Mouse (Mus musculus): ENCODE data around the gene Cstad. TPM values are rescaled to one million over a fixed set of nuclear protein-coding genes. Genes with fewer than 3 reads are reported as not detected.

Gene Cstad
- 1 to 10 TPM; 5.0 to 5.9 TPM for total RNA-seq (2021)
- long read RNA-seq, experiment 1, partial matches to known transcripts, result 0 of 6 reads
- long read RNA-seq, experiment 1, other reads (novel, unspliced or antisense), result 3 of 6 reads
- long read RNA-seq, experiment 2, partial matches to known transcripts, result 0 of 7 reads
- long read RNA-seq, experiment 2, other reads (novel, unspliced or antisense), result 7 of 7 reads

DNA sequence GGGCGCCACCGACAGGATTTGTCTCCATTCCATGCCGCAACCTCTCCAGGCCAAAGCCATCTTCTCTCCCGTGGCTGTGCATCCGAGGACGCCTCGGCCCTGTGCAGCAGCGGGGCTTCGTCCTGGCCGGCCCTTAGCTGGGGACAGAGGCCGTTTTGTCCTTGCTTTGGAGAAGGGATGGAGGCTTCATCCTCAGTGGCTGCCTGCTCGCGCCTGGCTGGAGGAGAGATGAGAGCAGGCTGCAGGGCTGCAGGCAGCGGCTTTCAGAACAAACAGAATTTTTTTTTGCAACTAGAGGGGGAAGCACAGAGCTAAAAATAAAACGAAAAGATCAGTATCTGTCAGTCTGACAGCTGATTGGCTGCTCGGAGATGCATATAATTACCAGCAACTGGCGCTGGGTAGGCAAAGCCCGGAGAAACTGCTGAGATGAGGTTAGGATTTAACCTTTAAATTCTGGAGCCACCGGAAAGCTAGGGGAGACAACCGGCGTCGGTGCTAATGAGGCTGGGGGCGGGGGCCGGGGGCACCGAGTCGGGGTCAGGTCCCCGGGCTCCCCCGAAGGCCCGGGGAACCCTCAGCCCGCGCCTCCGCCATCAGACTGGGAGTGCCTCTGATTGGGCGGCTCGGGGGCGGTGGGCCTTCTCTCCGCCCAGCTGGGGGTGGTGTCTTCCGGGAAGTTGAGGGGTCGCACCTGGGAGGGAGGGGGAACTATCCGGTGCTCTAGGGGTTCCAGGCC, at the start of gene Cstad:
Cstad (plus strand) TSS at position 400 of the 739 bp plus-strand sequence.
- DNase-seq, result peak; percentile 69
- intact Hi-C loops (cut with DNase I; ENCODE audit: low total_unique reads), result loop anchor here (10.0 kb wide), 1 partner anchor 120 kb away; the partner anchor contains the start of gene Ier5l

DNA sequence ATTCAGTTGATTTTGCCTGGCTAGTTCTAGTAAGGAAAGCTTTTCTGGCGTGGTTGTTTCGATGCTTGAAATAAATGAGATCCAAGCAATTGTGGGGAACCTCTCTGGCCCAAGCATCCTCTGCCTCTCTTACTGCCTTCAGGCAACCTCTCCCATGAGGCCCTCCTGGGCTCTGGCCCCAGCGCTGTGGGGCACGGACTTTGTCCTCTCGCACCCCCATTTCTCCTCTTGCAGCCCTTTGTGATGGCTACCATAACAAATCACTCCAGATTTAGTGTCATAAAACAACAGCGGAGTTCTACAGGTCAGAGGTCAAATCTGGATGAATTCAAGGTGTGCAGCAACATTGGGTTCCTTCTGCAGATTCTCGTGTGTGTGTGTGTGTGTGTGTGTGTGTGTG, 49.1 kb upstream of the Cstad start:
- intact Hi-C loops (cut with DNase I; ENCODE audit: low total_unique reads), result no loop called here
- no peak for DNase-seq

DNA sequence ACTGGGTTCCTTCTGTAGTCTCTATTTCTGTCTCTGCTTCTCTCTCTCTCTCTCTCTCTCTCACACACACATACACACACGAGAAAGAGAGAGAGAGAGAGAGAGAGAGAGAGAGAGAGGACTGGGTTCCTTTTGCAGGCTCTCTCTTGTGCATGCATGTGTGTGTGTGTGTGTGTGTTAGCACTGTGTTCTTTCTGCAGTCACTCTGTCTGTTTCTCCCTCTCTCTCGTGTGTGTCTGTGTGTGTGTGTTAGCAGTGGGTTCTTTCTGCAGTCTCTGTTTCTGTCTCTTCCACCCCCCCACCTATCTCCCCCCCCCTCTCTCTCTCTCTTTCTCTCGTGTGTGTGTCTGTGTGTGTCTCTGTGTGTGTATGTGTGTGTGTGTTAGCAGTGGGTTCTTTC, 48.6 kb upstream of the Cstad start:
- no peak for DNase-seq
- intact Hi-C loops (cut with DNase I; ENCODE audit: low total_unique reads), result no loop called here

DNA sequence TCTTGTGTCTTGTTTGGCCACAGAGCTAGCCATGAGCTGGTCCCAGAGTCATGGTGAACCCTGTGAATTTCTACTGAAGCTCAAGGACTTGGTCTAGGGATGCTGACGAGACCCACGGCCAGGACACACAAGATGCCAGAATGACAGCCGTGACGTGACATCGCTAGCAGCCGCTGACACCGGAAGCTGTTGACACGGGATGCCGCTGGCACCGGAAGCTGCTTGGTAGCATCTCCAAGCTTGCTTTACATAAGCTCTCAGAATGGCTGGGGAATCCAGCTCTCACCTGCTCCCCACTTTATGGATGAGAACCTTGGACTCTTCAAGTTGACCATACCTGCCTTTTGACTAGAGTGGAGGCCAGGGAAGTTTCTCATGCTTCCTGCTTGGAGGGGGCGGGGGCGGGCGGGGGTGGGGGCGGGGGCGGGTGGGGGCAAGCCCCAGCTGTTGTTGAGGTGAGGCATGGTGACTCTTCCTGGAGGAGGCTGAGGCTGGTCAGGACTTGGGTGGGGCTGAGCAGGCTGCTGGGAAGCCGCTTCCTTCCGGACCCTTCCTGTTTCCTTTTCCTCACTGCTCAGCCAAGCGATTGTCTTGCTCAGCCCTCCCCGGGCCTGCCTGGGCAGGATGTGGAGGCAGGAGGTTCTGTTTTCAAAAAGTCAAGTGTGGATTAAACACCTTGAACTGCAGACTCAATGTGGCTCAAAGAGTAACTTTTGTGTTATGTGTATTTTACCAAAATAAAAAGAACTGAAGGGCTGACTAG, 47.2 kb upstream of the Cstad start:
- intact Hi-C loops (cut with DNase I; ENCODE audit: low total_unique reads), result no loop called here
- DNase-seq, result peak; percentile 49

DNA sequence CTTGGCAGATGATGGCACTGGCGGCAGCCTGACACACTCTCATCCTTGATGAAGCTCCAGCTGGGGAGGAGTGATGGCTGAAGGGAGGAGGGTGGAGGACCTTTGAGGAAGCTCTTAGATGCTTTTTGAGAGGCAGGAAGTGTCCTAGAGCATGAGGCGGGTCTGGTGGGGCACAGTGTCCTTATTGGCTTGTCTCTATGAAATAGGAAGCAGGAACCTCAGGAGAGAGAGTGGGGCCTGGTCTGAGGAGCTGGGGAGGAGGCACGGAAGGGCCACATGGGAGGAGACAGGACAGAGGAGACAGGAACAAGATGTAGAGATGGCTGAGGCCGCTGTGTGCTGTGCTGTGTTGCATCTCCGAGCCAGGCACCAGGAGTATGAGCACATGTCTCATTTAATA, 43.3 kb upstream of the Cstad start:
- intact Hi-C loops (cut with DNase I; ENCODE audit: low total_unique reads), result no loop called here
- DNase-seq, result no peak

DNA sequence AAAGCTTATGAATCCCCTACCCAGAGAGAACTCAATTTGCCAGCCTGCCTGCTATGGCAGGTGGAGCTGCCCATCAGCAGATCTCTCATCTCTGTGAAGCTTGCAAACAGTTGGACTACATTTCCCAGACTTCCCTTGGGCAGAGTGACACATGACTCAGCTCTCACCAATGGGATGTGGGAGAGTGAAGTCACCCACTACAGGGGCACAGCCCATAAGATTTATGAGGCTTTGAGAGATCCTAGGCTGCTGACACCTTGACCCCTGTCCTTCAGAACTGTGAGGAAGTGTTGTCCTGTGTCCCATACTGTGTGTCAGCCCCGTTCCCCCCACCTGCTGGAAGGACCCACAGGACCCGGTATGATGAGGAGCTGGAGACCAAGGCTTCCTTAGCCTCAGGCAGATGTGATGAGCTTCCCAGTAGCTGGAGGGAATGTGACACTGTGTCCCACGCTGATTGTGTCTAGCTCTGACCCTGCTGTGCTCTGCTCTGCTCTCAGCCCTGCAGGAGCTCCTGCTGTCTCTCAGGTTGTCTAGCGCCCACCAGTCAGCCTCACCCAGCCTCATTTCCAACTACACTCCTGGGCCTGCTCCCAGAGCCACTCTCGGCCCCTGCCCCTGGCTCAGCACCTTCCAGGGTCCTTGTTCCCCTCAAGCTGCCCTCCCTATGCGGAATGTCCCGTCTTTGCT, 40.8 kb upstream of the Cstad start:
- peak; percentile 38 for DNase-seq
- intact Hi-C loops (cut with DNase I; ENCODE audit: low total_unique reads), result no loop called here

DNA sequence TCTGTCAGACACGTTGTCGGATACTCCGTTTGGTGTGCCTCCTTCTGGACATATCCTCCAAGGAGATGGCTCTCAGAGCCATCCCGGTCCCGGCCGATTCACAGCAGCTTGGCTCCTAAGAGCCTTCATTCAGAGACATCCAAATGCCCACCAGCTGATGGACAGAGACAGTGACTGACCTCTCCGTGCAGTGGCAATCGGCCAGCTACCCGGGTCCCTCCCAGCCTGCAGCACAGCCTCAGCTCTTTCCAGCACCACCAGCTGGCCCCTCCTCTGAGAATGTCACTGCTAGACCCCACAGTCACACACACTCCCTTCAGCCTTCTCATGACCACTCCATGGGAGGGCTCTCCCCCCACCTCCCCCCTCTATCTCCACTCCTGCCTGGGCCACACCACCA, 39.6 kb upstream of the Cstad start:
- intact Hi-C loops (cut with DNase I; ENCODE audit: low total_unique reads), result no loop called here
- no peak for DNase-seq

DNA sequence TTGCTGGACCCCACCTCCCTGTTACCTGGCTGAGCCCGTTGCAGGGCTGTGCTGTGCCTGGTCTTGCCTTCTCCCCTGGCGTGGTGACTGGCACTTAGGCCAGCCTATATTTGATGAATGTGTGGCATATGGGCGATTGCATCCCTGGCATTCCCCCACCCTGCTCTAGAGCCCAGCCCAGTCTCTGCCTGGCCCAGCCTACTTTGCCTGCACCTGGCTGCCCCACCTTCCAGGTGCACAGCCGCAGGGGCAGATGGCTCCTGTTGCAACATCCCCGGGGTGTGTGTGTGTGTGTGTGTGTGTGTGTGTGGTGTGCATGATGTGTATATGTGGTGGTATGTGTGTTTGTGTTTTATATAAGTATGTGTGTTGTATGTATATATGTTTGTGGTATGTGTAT, 38.3 kb upstream of the Cstad start:
- intact Hi-C loops (cut with DNase I; ENCODE audit: low total_unique reads), result no loop called here

DNA sequence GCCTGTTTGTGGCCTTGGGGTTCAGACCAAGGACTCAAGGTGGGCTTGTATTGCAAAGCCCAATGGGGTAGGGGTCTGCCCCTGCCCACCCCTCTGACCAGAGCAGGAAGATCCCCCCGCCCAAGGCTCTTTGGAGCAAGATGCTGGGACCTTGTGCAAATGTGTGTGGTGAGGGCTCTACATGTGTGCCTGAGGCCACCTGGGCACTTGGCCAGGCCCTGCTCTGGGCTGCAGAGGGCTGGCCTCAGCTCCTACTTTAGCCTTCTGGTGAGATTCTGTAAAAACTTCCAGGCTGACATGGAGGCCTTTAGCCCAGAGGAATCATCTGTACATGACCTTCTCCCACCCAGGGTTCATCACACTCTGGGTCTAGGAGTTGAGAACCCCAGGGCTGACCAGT, 35.3 kb upstream of the Cstad start:
- no peak for DNase-seq
- intact Hi-C loops (cut with DNase I; ENCODE audit: low total_unique reads), result no loop called here

More for the DNA sequence above, 38.3 kb upstream of the Cstad start:
- DNase-seq, result no peak

DNA sequence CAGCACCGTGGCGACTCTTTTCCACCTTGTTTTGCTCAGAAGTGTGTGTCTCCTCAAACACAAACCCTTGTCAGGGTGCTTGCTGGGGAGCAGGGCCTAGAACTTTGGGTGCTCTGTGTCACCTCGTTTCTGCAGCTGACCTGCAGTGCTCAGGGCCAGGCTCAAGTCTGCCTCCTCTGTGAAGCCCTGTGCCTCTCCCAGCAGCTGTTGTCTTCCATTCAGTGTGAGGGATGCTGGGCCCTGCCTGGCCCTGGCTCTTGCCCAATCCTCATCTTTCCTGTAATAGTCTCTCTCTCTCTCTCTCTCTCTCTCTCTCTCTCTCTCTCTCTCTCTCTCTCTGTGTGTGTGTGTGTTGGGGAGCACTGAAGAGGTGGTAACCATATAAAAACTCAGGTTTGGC, 32.3 kb upstream of the Cstad start:
- DNase-seq, result no peak
- intact Hi-C loops (cut with DNase I; ENCODE audit: low total_unique reads), result no loop called here

DNA sequence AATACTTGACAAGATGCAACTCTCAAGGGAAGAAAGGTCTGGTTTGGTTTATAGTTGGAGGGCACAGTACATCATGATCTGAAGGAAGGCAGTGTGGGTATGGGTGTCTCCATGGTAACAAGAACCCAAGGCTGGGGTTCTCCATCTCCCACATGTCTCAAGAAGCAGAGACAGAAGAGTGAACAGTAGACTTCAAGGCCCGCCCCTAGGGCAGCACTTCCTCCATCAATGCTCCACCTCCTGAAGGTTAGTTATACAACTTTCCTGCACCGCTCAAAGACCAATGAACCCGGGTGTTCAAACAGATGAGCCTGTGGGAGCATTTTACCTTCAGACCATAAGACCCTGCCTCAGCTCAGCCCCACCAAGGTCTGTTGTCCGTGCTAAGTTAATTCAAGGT, 23.2 kb upstream of the Cstad start:
- intact Hi-C loops (cut with DNase I; ENCODE audit: low total_unique reads), result no loop called here
- DNase-seq, result no peak

DNA sequence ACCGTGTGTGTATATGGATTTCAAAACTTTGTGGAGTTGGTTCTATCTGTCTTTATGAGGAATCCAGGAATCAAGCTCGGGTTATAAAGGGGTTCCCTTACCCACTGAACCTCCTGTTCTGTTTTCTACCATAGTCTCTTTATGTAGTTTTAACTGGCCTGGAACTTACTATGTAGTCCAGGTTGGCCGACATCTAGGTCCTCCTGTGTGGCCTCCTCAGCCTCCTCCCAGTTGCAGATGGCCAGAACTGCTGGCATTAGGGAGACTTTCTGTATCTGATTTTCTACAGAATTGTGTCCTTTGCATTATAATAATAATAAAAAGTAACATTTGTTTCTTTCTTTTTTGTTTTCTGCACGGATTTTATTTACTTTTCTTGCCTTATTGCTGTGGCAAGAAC, 21.3 kb upstream of the Cstad start:
- DNase-seq, result no peak
- intact Hi-C loops (cut with DNase I; ENCODE audit: low total_unique reads), result no loop called here

DNA sequence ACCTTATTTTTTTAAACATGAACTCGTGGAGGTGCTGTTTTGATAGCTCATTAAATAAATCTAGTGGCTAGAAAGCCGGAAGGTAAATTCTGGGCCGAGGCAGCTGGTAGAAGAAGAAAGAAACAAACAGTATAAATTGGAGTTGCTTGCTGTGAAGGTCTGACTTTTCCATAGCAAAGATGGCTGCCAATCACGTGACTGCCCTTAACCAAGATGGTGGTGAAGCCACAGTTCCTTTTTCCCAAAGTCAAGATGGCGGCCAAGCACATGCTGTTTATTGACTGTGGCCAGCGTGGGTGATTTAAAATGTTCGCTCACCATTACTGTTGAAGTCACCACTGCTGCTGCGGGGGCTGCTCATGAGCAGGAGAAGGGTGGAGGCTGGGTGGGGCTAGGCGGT, 17.8 kb upstream of the Cstad start:
- no peak for DNase-seq
- intact Hi-C loops (cut with DNase I; ENCODE audit: low total_unique reads), result no loop called here

DNA sequence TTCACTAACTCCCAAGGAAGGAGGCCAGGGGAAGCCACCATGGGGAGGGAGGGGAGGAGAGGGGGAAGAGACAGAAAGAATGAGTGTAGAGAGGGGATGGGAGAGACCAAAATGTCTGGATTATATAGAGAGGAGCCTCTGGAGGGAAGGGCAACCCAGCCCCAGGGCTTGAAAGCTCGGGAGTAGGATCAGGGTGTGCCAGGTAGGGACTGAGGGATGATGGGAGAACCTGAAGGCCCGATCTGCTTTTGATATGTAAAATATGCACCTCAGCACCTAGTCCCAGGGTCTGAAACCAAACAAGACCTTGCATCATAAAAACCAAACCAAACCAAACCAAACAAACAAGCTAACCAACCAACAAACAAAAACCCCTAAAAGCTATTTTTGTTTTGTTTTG, 16.8 kb upstream of the Cstad start:
- intact Hi-C loops (cut with DNase I; ENCODE audit: low total_unique reads), result no loop called here
- no peak for DNase-seq

DNA sequence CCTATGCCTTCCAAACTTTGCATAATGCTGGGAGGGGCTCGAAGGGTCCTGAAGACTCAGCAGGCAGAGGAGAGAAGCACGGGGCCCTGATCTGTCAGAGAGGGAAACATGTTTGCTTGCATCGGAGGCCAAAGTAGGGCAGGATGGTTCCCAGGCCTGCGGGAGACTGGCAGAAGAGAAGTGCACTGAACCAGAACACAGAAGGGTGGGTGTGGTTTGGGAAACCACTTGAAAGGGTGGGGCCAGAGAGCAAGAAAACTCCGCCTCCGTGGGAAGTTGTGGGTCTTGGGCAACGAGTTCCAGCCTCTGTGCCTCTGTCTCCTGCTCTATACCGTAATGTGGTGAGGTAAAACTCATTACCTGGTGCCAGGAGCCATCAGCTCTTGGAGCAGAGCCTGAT, 7.7 kb upstream of the Cstad start:
- intact Hi-C loops (cut with DNase I; ENCODE audit: low total_unique reads), result no loop called here
- DNase-seq, result no peak

DNA sequence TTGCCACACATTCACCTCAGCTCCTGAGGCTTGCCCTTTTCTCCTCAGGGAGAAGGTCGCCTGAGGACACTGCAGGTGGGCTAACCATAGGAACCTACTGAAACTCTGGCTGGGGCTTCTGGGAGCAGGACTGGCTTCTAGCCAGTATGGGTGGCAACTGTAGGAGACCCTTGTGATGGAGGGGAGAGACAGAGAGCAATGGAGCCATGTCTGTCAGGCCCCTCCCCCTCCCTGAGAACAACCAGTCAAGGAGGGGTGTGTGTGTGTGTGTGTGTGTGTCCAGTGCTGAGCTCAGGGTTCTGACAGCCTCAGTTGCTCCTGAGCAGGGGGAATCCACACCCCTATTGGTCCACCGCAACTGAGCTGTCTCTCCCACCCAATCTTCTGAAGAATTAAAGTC, 7.2 kb upstream of the Cstad start:
- no peak for DNase-seq
- intact Hi-C loops (cut with DNase I; ENCODE audit: low total_unique reads), result no loop called here

DNA sequence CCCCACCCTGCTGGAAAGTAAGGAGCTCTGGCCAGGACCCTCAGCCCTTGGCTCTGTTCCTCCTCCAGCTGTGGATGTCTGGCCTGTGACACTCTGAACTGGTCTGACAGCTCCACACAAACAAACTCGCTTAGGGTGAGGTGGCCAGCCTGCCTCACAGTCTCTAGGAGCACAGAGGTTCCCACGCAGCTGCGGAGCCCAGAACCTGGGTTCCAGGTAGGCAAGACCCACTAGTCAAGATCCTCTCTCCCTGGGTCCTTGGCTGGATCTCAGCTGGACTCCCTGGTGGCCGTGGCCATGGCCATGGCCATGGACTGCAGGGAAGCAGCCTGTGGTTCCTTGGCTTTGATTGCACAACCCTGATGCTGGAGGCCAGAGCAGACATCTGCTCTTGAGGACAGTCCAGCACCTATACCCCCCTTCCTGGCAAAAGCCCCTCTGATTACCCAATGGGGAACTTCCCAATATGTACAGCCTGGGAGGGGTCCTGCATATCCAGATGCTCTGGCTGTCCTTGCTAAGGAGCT, 5.8 kb upstream of the Cstad start:
- DNase-seq, result peak; percentile 64
- intact Hi-C loops (cut with DNase I; ENCODE audit: low total_unique reads), result no loop called here

DNA sequence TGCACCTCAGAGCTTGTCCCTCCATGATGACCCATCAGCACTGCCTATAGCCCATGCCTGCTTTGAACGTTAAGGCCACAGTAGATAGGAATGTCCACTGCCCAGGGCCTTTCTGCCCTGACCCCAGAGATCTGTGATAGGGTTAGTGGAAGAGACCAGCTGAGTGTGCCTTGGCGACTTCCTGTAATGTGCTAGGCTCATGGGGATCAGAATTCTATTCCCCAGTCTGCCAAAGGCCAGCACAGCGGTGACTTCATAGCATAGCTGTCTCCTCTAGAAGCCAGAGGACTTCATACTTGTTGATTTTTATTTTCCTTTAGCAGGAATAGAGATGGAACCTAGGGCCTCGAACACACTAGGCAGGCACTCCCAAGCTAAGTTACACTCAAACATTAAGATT, 5.1 kb upstream of the Cstad start:
- no peak for DNase-seq
- intact Hi-C loops (cut with DNase I; ENCODE audit: low total_unique reads), result loop anchor here (10.0 kb wide), 1 partner anchor 115 kb away; the partner anchor contains the start of gene Ier5l

DNA sequence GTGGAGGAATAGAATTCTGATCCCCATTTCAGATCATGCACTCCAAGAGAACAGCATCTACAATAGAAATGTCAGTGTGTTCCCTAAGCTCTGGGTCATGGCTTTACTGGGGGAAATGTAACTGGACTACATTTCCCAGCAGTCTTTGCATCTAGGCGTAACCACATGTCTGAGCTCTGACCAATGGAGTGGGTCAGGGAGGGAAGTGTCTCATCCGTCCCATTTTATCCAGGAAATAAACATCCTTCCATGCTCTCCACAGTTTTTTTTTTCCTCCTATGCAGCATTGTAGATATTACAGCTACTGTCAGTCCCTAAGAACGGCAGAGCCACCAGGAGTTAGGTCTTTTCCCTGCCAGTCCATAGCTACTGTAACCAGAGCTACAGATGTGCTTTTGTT, 3.9 kb upstream of the Cstad start:
- no peak for DNase-seq
- intact Hi-C loops (cut with DNase I; ENCODE audit: low total_unique reads), result loop anchor here (10.0 kb wide), 1 partner anchor 116 kb away; the partner anchor contains the start of gene Ier5l

DNA sequence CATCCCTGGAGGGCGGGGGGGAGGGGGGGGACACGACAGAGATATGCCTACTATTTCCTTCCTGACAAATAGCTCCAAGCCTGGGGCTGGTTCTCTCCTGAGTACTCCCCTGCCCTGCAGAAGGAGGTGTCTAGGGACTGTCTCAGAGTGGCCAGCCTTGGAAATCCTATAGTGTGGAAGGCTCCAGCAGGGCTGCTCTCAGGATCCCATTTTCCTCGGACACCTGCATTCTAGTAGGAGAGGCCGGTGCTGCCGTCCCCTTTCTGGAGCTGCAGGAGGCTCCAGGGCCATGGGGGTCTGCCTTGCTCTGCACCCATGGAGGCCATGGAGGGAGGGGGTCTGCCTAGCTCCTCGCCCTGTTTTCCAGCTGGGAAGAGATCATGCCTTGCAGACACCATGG, 2.4 kb upstream of the Cstad start:
- intact Hi-C loops (cut with DNase I; ENCODE audit: low total_unique reads), result loop anchor here (10.0 kb wide), 1 partner anchor 118 kb away; the partner anchor contains the start of gene Ier5l
- DNase-seq, result no peak

Data from gastrocnemius, postnatal 14 days (tissue).